Mouse (Mus musculus) frontal cortex, adult (tissue): ENCODE results near the gene Tank.

ENCODE experiments used
- ATAC-seq: cut with Nextera tagmentation; 2 replicates; pipeline ENCODE4 v1.9.2; 2017; ENCODE audit warnings: mild to moderate bottlenecking, moderate library complexity, mixed read lengths; ENCODE audit not compliant: low TSS enrichment

Gene Tank

GRCm38 (mm10) chr2:61656421-61657411, 78.3 kb downstream of the Tank start:
- ATAC-seq, result peak; percentile 85

GRCm38 (mm10) chr2:61659254-61659653, 80.9 kb downstream of the Tank start:
- no peak for ATAC-seq

GRCm38 (mm10) chr2:61662833-61663232, 84.4 kb downstream of the Tank start:
- no peak for ATAC-seq

- no peak for ATAC-seq
Observed at GRCm38 (mm10) chr2:61663573-61664241, 85.3 kb downstream of the Tank start.

- peak; percentile 22; the same call in 1 of the 2 replicates for ATAC-seq
Observed at GRCm38 (mm10) chr2:61667420-61667819, 89.0 kb downstream of the Tank start.

- ATAC-seq, result peak; percentile 89
Observed at GRCm38 (mm10) chr2:61668260-61668659, 89.9 kb downstream of the Tank start.

- no peak for ATAC-seq
Observed at GRCm38 (mm10) chr2:61674555-61674954, 96.2 kb downstream of the Tank start.

GRCm38 (mm10) chr2:61681572-61681971, 103.2 kb downstream of the Tank start:
- no peak for ATAC-seq

GRCm38 (mm10) chr2:61686533-61686932, 108.1 kb downstream of the Tank start:
- ATAC-seq, result no peak

- peak; percentile 69 for ATAC-seq
Observed at GRCm38 (mm10) chr2:61689086-61689485, 110.7 kb downstream of the Tank start.
